Mouse (Mus musculus) kidney, postnatal 10 days (tissue): Measurements from ENCODE around the gene Prss54.
"Not testable (repeated sequence)": the region's sequence is repeated elsewhere in the genome, so short reads cannot be mapped to it uniquely, and the experiment has no call there.

Experiments used
- DNase-seq: peaks from one replicate; pipeline ENCODE4 v3.0.0; 2021; ENCODE audit warnings: mixed read lengths

The Prss54 gene

GRCm38 (mm10) chr8:95576240-95576639, at the start of gene Prss54:
Gene Prss54 (minus strand): TSS chr8:95576340.
- no peak for DNase-seq

DNA sequence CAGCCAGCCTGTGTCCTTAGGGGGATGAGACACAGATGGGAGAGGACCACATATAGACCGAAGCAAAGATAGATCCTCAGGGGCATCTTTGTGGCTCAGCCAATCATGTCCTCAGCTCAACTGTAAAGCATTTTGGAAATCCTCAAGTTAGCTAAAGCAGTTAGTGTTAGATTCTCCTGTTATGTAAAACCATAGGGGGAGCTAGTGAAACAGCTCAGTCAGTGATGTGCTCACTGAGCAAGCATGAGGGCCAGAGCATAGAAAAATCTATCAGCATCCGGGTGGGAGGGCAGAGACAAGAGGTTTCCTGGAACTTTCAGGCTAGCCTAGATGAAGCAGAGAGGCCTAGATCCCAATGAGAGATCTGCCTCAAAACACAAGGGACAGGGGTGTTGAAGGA, 48.7 kb upstream of the Prss54 start:
- no peak for DNase-seq

GRCm38 (mm10) chr8:95620046-95620445, 43.9 kb upstream of the Prss54 start:
- DNase-seq: no peak

GRCm38 (mm10) chr8:95616383-95616782, 40.2 kb upstream of the Prss54 start:
- no peak for DNase-seq

GRCm38 (mm10) chr8:95611769-95612168, 35.6 kb upstream of the Prss54 start:
- DNase-seq: no peak

DNA sequence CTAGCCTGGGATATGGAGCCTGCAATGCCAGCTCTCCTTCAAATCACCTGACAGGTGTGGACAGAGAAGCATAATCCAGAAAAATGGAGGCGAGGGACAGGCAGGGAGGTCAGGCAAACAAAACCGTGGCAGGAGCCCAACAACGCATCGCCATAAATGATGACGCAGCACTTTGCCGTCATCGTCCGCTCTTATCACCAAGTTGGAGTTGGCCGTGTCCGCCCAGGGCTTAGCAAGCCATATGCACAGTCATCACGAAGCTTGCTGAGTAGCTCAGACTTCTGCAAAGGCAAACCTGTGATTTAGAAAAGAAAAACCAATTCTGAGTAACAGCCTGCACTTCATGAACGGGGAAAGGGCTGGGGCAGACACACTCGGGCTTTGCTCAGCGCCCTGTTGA, 34.6 kb upstream of the Prss54 start:
- peak; percentile 21 for DNase-seq

GRCm38 (mm10) chr8:95609406-95609805, 33.3 kb upstream of the Prss54 start:
- no peak for DNase-seq

GRCm38 (mm10) chr8:95607210-95607609, 31.1 kb upstream of the Prss54 start:
- no peak for DNase-seq

- not testable (repeated sequence) for DNase-seq
These were observed 30.4 kb upstream of the Prss54 start for GRCm38 (mm10) chr8:95606509-95606908.

GRCm38 (mm10) chr8:95602168-95602567, 26.0 kb upstream of the Prss54 start:
- no peak for DNase-seq

DNA sequence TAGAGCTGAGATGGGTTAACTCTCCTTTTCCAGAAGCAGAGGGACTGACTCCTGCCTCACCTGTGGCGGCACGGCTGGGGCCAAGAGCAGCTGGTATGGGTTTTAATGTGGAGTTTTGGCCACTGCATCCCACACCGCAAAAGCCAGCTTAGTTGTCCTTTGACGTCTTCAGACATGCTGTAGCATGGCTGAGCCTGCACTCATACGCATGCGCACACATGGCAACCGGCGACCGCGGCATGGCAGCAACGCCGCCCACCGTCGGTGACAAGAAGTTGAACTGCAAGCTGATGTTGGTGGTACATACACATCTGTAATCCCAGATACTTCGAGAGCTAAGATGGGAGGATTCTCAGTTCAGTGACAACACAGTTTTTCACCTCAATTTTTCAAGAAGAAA, 25.2 kb upstream of the Prss54 start:
- no peak for DNase-seq

GRCm38 (mm10) chr8:95599861-95600260, 23.7 kb upstream of the Prss54 start:
- peak; percentile 72 for DNase-seq

- no peak for DNase-seq
These were observed 20.7 kb upstream of the Prss54 start for GRCm38 (mm10) chr8:95596841-95597241.

DNA sequence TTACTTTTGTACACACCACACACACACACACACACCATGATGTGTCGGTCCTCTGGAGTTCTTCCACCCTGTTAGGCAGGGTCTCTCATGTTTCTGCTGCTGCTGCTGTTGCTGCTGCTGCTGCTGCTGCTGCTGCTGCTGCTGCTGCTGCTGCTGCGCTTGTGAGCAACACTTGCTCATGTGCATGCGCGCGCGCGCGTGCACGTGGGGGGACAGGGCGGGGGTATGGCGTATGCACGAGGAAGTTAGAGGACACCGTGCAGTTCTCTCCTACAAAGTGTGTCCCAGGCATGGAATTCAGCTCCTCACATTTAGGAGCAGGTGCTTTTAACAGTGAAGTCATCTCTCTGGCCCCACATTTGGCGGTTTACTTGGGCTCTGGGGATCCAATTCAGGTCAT, 19.0 kb upstream of the Prss54 start:
- no peak for DNase-seq

GRCm38 (mm10) chr8:95593439-95594393, 17.6 kb upstream of the Prss54 start:
- DNase-seq: no peak

DNA sequence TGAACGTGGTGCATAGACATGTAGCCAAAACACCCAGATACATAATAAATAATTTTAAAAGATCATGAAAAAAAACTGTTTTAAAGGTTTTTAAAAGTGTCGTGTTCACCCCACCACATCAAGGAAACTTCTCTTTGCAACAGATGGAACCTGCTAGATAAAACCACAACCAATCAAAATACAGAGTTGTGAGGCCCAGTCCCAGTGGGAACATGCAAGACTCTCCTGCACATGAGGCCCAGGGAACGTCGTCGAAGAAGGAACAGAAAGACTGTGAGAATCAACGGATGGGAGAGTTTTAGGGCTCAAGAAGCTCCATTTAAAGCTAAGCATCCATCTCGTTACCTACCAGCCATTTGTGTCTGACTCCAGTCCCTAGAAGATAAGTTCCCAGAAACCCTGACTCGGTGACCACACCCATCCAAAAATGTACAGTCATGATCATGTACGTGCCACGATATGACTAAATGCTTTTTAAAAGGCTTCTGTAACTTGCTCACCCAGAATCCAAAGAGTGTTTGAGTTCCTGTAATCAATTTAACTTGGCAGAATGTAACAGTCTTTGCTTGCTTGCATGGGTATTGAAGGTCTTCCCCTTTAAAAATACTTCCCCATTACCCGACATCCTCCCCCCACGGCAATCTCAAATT, 16.1 kb upstream of the Prss54 start:
- no peak for DNase-seq

DNA sequence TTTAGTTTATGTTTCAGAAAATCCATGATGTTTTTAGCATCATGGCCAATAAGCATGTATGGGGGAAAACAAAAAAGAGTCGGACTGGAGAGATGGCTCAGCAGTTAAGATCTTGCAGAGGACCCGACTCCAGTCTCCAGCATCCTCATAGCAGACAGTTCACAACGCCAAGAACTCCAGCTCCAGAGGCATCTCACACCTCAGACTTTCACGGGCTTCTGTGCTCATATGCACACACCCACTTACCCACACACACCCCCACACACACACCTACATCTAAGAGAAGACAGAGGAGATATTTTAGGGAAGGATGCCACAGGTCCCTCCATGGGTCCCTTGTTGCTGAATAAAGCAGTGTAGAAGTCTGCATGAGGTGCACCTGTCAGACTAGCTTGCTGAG, 14.4 kb upstream of the Prss54 start:
- no peak for DNase-seq

GRCm38 (mm10) chr8:95589282-95589681, 13.1 kb upstream of the Prss54 start:
- no peak for DNase-seq

- no peak for DNase-seq
These were observed 11.2 kb upstream of the Prss54 start for GRCm38 (mm10) chr8:95587339-95587738.

GRCm38 (mm10) chr8:95573146-95573545, 3.0 kb downstream of the Prss54 start:
- no peak for DNase-seq

DNA sequence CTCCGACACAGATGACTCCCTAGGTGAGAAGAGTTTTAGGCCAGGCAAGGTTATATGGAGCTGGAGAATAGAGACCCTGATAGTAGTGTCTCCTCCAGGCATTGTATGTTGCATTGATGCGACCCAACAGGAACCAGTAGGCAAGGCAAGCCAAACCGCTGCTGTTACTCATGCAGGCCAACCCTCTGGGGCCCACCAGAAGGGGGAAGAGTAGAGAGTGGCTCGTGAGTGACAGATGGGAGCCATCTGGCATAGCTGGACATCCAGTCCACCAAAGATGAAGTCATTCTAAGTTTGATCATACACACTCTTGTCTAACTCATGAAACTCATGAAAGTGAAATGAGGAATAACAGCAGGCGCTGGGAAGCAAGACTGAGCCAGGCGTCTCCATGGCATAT, 9.3 kb downstream of the Prss54 start:
- no peak for DNase-seq

DNA sequence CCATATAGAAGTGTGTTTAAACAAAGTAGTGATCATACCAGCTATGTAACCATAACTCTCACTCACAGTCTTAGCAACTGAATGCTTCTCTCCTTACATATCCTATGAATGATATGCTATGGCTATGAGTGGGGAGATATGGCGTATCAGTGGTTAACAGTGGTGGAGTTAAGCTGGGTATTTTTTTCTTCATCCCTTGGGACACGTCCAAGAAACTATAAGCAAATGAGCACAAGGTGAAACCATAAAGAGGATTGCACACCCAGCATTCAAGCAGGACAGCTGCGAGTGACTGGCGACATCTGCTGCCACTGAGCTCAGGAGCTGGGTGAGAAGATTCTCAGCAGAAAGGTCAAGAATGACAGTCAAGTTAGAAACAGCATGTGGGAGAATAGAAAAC, 9.9 kb downstream of the Prss54 start:
- DNase-seq: no peak

GRCm38 (mm10) chr8:95555963-95556362, 20.2 kb downstream of the Prss54 start:
- DNase-seq: no peak

GRCm38 (mm10) chr8:95551577-95551976, 24.6 kb downstream of the Prss54 start:
- no peak for DNase-seq
